Mouse (Mus musculus) MEL (cell line): ENCODE measurements around the gene Lhx5. TPM values are rescaled to one million over a fixed set of nuclear protein-coding genes. Genes with fewer than 3 reads are reported as not detected.

Source experiments
- DNase-seq: peaks from one replicate; pipeline ENCODE4 v3.0.0; 2011; ENCODE audit warnings: low read depth, low spot score
- H3K27ac ChIP-seq: 2 replicates; pipeline ENCODE4 v1.5.1; 2012; ENCODE audit warnings: low read depth, mild to moderate bottlenecking, control low read depth, low read length, moderate library complexity; ENCODE audit not compliant: control insufficient read depth
- H3K27me3 ChIP-seq, 2 experiments: fragments of 150-350 bp in 1 of 2; sonication (generic) in 1 of 2; 2 replicates each; pipeline ENCODE4 v1.6.1; 2012; ENCODE audit warnings: low read length in 2 of 2, mild to moderate bottlenecking in 2 of 2, improper control_type of control experiment in 1 of 2, moderate library complexity in 1 of 2; ENCODE audit not compliant: insufficient read depth in 2 of 2, control insufficient read depth in 1 of 2
- H3K36me3 ChIP-seq, 2 experiments: 2 replicates each; pipeline ENCODE4 v1.6.1; 2012 to 2014; ENCODE audit warnings: low read length in 2 of 2, improper control_type of control experiment in 1 of 2, inconsistent platforms in 1 of 2, mild to moderate bottlenecking in 1 of 2; ENCODE audit not compliant: insufficient read depth in 2 of 2, control insufficient read depth in 1 of 2
- H3K4me1 ChIP-seq, 2 experiments: fragments of 150-350 bp in 1 of 2; sonication (generic) in 1 of 2; 2 replicates each; pipeline ENCODE4 v1.6.1; 2012; ENCODE audit warnings: low read length in 2 of 2, improper control_type of control experiment in 1 of 2, mild to moderate bottlenecking in 1 of 2; ENCODE audit not compliant: insufficient read depth in 2 of 2, control insufficient read depth in 1 of 2
- H3K4me3 ChIP-seq, 2 experiments: fragments of 150-350 bp in 1 of 2; sonication (generic) in 1 of 2; 2 replicates each; pipeline ENCODE4 v1.5.1; 2012; ENCODE audit warnings: low read depth in 2 of 2, low read length in 2 of 2, mild to moderate bottlenecking in 2 of 2, moderate library complexity in 2 of 2, control low read depth in 1 of 2, improper control_type of control experiment in 1 of 2; ENCODE audit not compliant: control insufficient read depth in 1 of 2, insufficient read depth in 1 of 2
- H3K79me2 ChIP-seq: 2 replicates; pipeline ENCODE4 v1.6.1; 2012; ENCODE audit warnings: mild to moderate bottlenecking, low read length, moderate library complexity; ENCODE audit not compliant: control insufficient read depth, poor library complexity, insufficient read depth
- H3K9ac ChIP-seq: 2 replicates; pipeline ENCODE4 v1.6.1; 2012; ENCODE audit warnings: low read depth, mild to moderate bottlenecking, control low read depth, low read length, moderate library complexity; ENCODE audit not compliant: control insufficient read depth, poor library complexity, severe bottlenecking
- H3K9me3 ChIP-seq: fragments of 150-350 bp; sonication (generic); replicated peaks from 2 replicates; pipeline ENCODE4 v1.6.1; 2012; ENCODE audit warnings: mild to moderate bottlenecking, low read length, improper control_type of control experiment, moderate library complexity; ENCODE audit not compliant: insufficient read depth
- CHD1 ChIP-seq: IDR thresholded peaks from 2 replicates; pipeline ENCODE4 v1.6.1; 2012; ENCODE audit warnings: low read depth, mild to moderate bottlenecking, inconsistent platforms, low read length, improper control_type of control experiment
- CTCF ChIP-seq, 3 experiments: IDR thresholded peaks in 2 of 3; conservative IDR thresholded peaks in 1 of 3; 2 replicates each; pipeline ENCODE4 v1.5.1; 2011 to 2012; ENCODE audit warnings: low read length in 3 of 3, low read depth in 2 of 3, mild to moderate bottlenecking in 2 of 3, improper control_type of control experiment in 1 of 3, inconsistent platforms in 1 of 3, mixed read lengths in 1 of 3, moderate library complexity in 1 of 3; ENCODE audit not compliant: control insufficient read depth in 1 of 3, insufficient read depth in 1 of 3, poor library complexity in 1 of 3, severe bottlenecking in 1 of 3
- ELF1 ChIP-seq: IDR thresholded peaks from 2 replicates; pipeline ENCODE4 v1.6.1; 2014; ENCODE audit warnings: low read depth, mild to moderate bottlenecking, inconsistent platforms, low read length, improper control_type of control experiment, moderate library complexity
- ETS1 ChIP-seq: IDR thresholded peaks from 2 replicates; pipeline ENCODE4 v1.6.1; 2012; ENCODE audit warnings: low read depth, mild to moderate bottlenecking, inconsistent platforms, low read length, improper control_type of control experiment, moderate library complexity
- GATA1 ChIP-seq: IDR thresholded peaks from 2 replicates; pipeline ENCODE4 v1.6.1; 2011; ENCODE audit warnings: low read depth, low read length, improper control_type of control experiment
- MAFK ChIP-seq: IDR thresholded peaks from 2 replicates; pipeline ENCODE4 v1.6.1; 2011; ENCODE audit warnings: low read depth, mild to moderate bottlenecking, low read length, improper control_type of control experiment, borderline replicate concordance
- MAZ ChIP-seq: IDR thresholded peaks from 2 replicates; pipeline ENCODE4 v1.6.1; 2012; ENCODE audit warnings: low read depth, mild to moderate bottlenecking, inconsistent platforms, low read length, improper control_type of control experiment
- MYB ChIP-seq: IDR thresholded peaks from 2 replicates; pipeline ENCODE4 v1.6.1; 2011; ENCODE audit warnings: mild to moderate bottlenecking, low read depth, low read length, improper control_type of control experiment
- MYC ChIP-seq: IDR thresholded peaks from 2 replicates; pipeline ENCODE4 v1.6.1; 2011; ENCODE audit warnings: low read depth, mild to moderate bottlenecking, low read length, improper control_type of control experiment, moderate library complexity
- NELFE ChIP-seq: IDR thresholded peaks from 2 replicates; pipeline ENCODE4 v1.6.1; 2011; ENCODE audit warnings: low read depth, low read length, improper control_type of control experiment
- NRF1 ChIP-seq: IDR thresholded peaks from 2 replicates; pipeline ENCODE4 v1.6.1; 2014; ENCODE audit warnings: low read depth, mild to moderate bottlenecking, inconsistent platforms, low read length, improper control_type of control experiment, moderate library complexity; ENCODE audit not compliant: poor library complexity, insufficient read depth, severe bottlenecking
- POLR2A ChIP-seq, 2 experiments: IDR thresholded peaks; 2 replicates each; pipeline ENCODE4 v1.6.1; 2011 to 2012; ENCODE audit warnings: low read length in 2 of 2, mild to moderate bottlenecking in 2 of 2, control low read depth in 1 of 2, improper control_type of control experiment in 1 of 2, low read depth in 1 of 2, moderate library complexity in 1 of 2; ENCODE audit not compliant: control insufficient read depth in 1 of 2, insufficient read depth in 1 of 2, poor library complexity in 1 of 2
- POLR2AphosphoS2 ChIP-seq: IDR thresholded peaks from 2 replicates; pipeline ENCODE4 v1.6.1; 2011; ENCODE audit warnings: low read length, improper control_type of control experiment
- RAD21 ChIP-seq: IDR thresholded peaks from 2 replicates; pipeline ENCODE4 v1.6.1; 2011; ENCODE audit warnings: mild to moderate bottlenecking, low read depth, low read length, improper control_type of control experiment
- RCOR1 ChIP-seq: IDR thresholded peaks from 2 replicates; pipeline ENCODE4 v1.6.1; 2012; ENCODE audit warnings: low read depth, mild to moderate bottlenecking, inconsistent platforms, low read length, improper control_type of control experiment
- SIN3A ChIP-seq: IDR thresholded peaks from 2 replicates; pipeline ENCODE4 v1.6.1; 2012; ENCODE audit warnings: low read length, improper control_type of control experiment, inconsistent platforms
- SMC3 ChIP-seq: IDR thresholded peaks from 2 replicates; pipeline ENCODE4 v1.6.1; 2011; ENCODE audit warnings: low read depth, low read length, improper control_type of control experiment
- TAL1 ChIP-seq: IDR thresholded peaks from 2 replicates; pipeline ENCODE4 v1.6.1; 2012; ENCODE audit warnings: mild to moderate bottlenecking, inconsistent platforms, low read length, moderate library complexity, mixed read lengths
- TBP ChIP-seq: IDR thresholded peaks from 2 replicates; pipeline ENCODE4 v1.8.0; 2011; ENCODE audit warnings: low read depth, low read length, improper control_type of control experiment
- UBTF ChIP-seq: IDR thresholded peaks from 2 replicates; pipeline ENCODE4 v1.6.1; 2012; ENCODE audit warnings: low read depth, mild to moderate bottlenecking, inconsistent platforms, low read length, improper control_type of control experiment, moderate library complexity, borderline replicate concordance; ENCODE audit not compliant: insufficient read depth
- USF2 ChIP-seq, 2 experiments: IDR thresholded peaks; 2 replicates each; pipeline ENCODE4 v1.6.1; 2011 to 2012; ENCODE audit warnings: improper control_type of control experiment in 2 of 2, low read length in 2 of 2, borderline replicate concordance in 1 of 2, inconsistent platforms in 1 of 2, low read depth in 1 of 2, mild to moderate bottlenecking in 1 of 2; ENCODE audit not compliant: insufficient read depth in 1 of 2
- ZKSCAN1 ChIP-seq: IDR thresholded peaks from 2 replicates; pipeline ENCODE4 v1.6.1; 2012; ENCODE audit warnings: low read depth, mild to moderate bottlenecking, inconsistent platforms, low read length, improper control_type of control experiment, moderate library complexity
- ZMIZ1 ChIP-seq: IDR thresholded peaks from 2 replicates; pipeline ENCODE4 v1.6.1; 2012; ENCODE audit warnings: low read depth, mild to moderate bottlenecking, inconsistent platforms, low read length, improper control_type of control experiment, moderate library complexity
- polyA plus RNA-seq, 2 experiments: library from polyadenylated mRNA; stranded (reverse) in 1 of 2; unstranded in 1 of 2; fragments of >175 nt in 1 of 2; fragments of >200 nt in 1 of 2; gene quantifications; 2 replicates each; pipeline versions ENCODE4 v1.2.1 to v1.2.4; 2012; ENCODE audit warnings: low replicate concordance in 2 of 2, low read depth in 1 of 2; ENCODE audit not compliant: insufficient read length in 2 of 2, insufficient read depth in 1 of 2, missing spikeins in 1 of 2
- total RNA-seq: library from RNA; depleted of rRNA; stranded (reverse); fragments of 300-350 nt; gene quantifications from 2 replicates; pipeline ENCODE4 v1.2.3, GENCODE M21; 2012

Gene Lhx5
- total and polyA plus RNA-seq, 3 experiments, result not detected

GRCm38 (mm10) chr5:120439887-120440670 lies 8.6 kb downstream of the Lhx5 start:
- H3K36me3 ChIP-seq, result no peaks in the 10 kb centered on the region
- H3K27ac ChIP-seq, result no peak overlapping the region
- no peak overlapping the region for H3K4me3 ChIP-seq
- no peaks in the 10 kb centered on the region for H3K27me3 ChIP-seq
- no peak for DNase-seq
- TF ChIP-seq UBTF, result no peak
- no peak for TF ChIP-seq MYC
- no peak for TF ChIP-seq GATA1
- no peak for TF ChIP-seq TBP
- no peak for TF ChIP-seq SIN3A
- no peak for TF ChIP-seq ELF1
- TF ChIP-seq ZMIZ1, result no peak
- TF ChIP-seq RCOR1, result no peak
- TF ChIP-seq MAZ, result no peak
- no peak for TF ChIP-seq MYB
- TF ChIP-seq RAD21, result no peak
- TF ChIP-seq POLR2AphosphoS2, result no peak
- no peak for TF ChIP-seq POLR2A (IDR thresholded peaks at IDR 0.05; ENCODE audit: control insufficient read depth in 1 of 2, insufficient read depth in 1 of 2, low read depth in 1 of 2, low read length in 2 of 2, poor library complexity in 1 of 2)
- TF ChIP-seq ZKSCAN1, result no peak
- TF ChIP-seq USF2 (IDR thresholded peaks at IDR 0.05; ENCODE audit: borderline replicate concordance in 1 of 2, insufficient read depth in 1 of 2, low read depth in 1 of 2, low read length in 2 of 2), result no peak
- TF ChIP-seq NRF1, result no peak
- no peak for TF ChIP-seq TAL1
- TF ChIP-seq CHD1, result no peak
- TF ChIP-seq NELFE, result no peak
- TF ChIP-seq ETS1, result no peak
- TF ChIP-seq, all 39 proteins: peak for 0
- no peak overlapping the region for H3K9ac ChIP-seq
- no peaks in the 10 kb centered on the region for H3K9me3 ChIP-seq
- no peaks in the 10 kb centered on the region for H3K4me1 ChIP-seq
- H3K79me2 ChIP-seq, result no peaks in the 10 kb centered on the region

GRCm38 (mm10) chr5:120440733-120441132 lies 9.2 kb downstream of the Lhx5 start:
- no peak for DNase-seq
- Histone ChIP-seq H3K4me3 (no peak overlapping the region), H3K27me3 (no peaks in the 10 kb centered on the region)

More at GRCm38 (mm10) chr5:120440733-120441132, 9.2 kb downstream of the Lhx5 start:
- no peak overlapping the region for H3K27ac ChIP-seq
- no peaks in the 10 kb centered on the region for H3K79me2 ChIP-seq
- TF ChIP-seq MAZ, result no peak
- TF ChIP-seq CTCF (IDR thresholded peaks at IDR 0.05 in 2 of 3, conservative IDR thresholded peaks at IDR 0.05 in 1 of 3; ENCODE audit: control insufficient read depth in 1 of 3, insufficient read depth in 1 of 3, low read depth in 2 of 3, low read length in 3 of 3, poor library complexity in 1 of 3, severe bottlenecking in 1 of 3), result peak in 2 of 3 experiments; percentile 31 to 56; a peak in 4 of 6 replicates
- no peak for TF ChIP-seq USF2 (IDR thresholded peaks at IDR 0.05; ENCODE audit: borderline replicate concordance in 1 of 2, insufficient read depth in 1 of 2, low read depth in 1 of 2, low read length in 2 of 2)
- TF ChIP-seq SMC3, result peak; percentile 24; the same call in 1 of the 2 replicates
- TF ChIP-seq MAFK, result no peak
- no peaks in the 10 kb centered on the region for H3K9me3 ChIP-seq
- no peaks in the 10 kb centered on the region for H3K36me3 ChIP-seq
- no peaks in the 10 kb centered on the region for H3K4me1 ChIP-seq
- no peak overlapping the region for H3K9ac ChIP-seq
